Mouse (Mus musculus): ENCODE data around the gene Kcnh4. TPM values are rescaled to one million over a fixed set of nuclear protein-coding genes. Genes with fewer than 3 reads are reported as not detected.

Gene Kcnh4
- polyA plus RNA-seq, 1 experiment, result 25.4 TPM

GRCm38 (mm10) chr11:100724919-100725512 lies 34.7 kb downstream of the Kcnh4 start:
- Histone ChIP-seq H3K4me1 (ENCODE audit: control insufficient read depth, insufficient read depth, low read length) (peaks cover 18% of the 10 kb centered on the region), H3K4me3 (ENCODE audit: insufficient read depth, low read length) (no peak overlapping the region), H3K27ac (ENCODE audit: insufficient read depth, low read length) (peak overlapping the region; percentile 61)
- TF ChIP-seq POLR2A (IDR thresholded peaks at IDR 0.05; ENCODE audit: extremely low read depth, insufficient read depth, low read length) (no peak), CTCF (IDR thresholded peaks at IDR 0.05; ENCODE audit: extremely low read depth, insufficient read depth, low read length) (no peak)

- peaks cover 26% of the 10 kb centered on the region for H3K4me1 ChIP-seq (ENCODE audit: control insufficient read depth, insufficient read depth, low read length)
- TF ChIP-seq POLR2A (IDR thresholded peaks at IDR 0.05; ENCODE audit: extremely low read depth, insufficient read depth, low read length) (no peak), CTCF (IDR thresholded peaks at IDR 0.05; ENCODE audit: extremely low read depth, insufficient read depth, low read length) (no peak)
- H3K27ac ChIP-seq (ENCODE audit: insufficient read depth, low read length), result 0 out of 2 replicates have a peak overlapping the region, but pooled peaks have one; percentile 60
- H3K4me3 ChIP-seq (ENCODE audit: insufficient read depth, low read length), result no peak overlapping the region
Measured at GRCm38 (mm10) chr11:100722493-100723028, 37.2 kb downstream of the Kcnh4 start.

- TF ChIP-seq CTCF (IDR thresholded peaks at IDR 0.05; ENCODE audit: extremely low read depth, insufficient read depth, low read length), result no peak
- TF ChIP-seq POLR2A (IDR thresholded peaks at IDR 0.05; ENCODE audit: extremely low read depth, insufficient read depth, low read length), result no peak
- Histone ChIP-seq H3K4me1 (ENCODE audit: control insufficient read depth, insufficient read depth, low read length) (peaks cover 26% of the 10 kb centered on the region), H3K27ac (ENCODE audit: insufficient read depth, low read length) (peak overlapping the region; percentile 60), H3K4me3 (ENCODE audit: insufficient read depth, low read length) (no peak overlapping the region)
Measured at GRCm38 (mm10) chr11:100721776-100722492, 37.8 kb downstream of the Kcnh4 start.

- no peak overlapping the region for H3K4me3 ChIP-seq (ENCODE audit: insufficient read depth, low read length)
- peaks cover 26% of the 10 kb centered on the region for H3K4me1 ChIP-seq (ENCODE audit: control insufficient read depth, insufficient read depth, low read length)
- TF ChIP-seq CTCF (IDR thresholded peaks at IDR 0.05; ENCODE audit: extremely low read depth, insufficient read depth, low read length) (no peak), POLR2A (IDR thresholded peaks at IDR 0.05; ENCODE audit: extremely low read depth, insufficient read depth, low read length) (no peak)
- H3K27ac ChIP-seq (ENCODE audit: insufficient read depth, low read length), result peak overlapping the region; percentile 68
Measured at GRCm38 (mm10) chr11:100721254-100721653, 38.5 kb downstream of the Kcnh4 start.

- H3K4me3 ChIP-seq (ENCODE audit: insufficient read depth, low read length), result no peak overlapping the region
- H3K4me1 ChIP-seq (ENCODE audit: control insufficient read depth, insufficient read depth, low read length), result peaks cover 26% of the 10 kb centered on the region
- TF ChIP-seq POLR2A (IDR thresholded peaks at IDR 0.05; ENCODE audit: extremely low read depth, insufficient read depth, low read length), result no peak
- TF ChIP-seq CTCF (IDR thresholded peaks at IDR 0.05; ENCODE audit: extremely low read depth, insufficient read depth, low read length), result no peak
- H3K27ac ChIP-seq (ENCODE audit: insufficient read depth, low read length), result peak overlapping the region; percentile 68
Measured at GRCm38 (mm10) chr11:100720345-100720744, 39.4 kb downstream of the Kcnh4 start.

- peaks cover 24% of the 10 kb centered on the region for H3K4me1 ChIP-seq (ENCODE audit: control insufficient read depth, insufficient read depth, low read length)
- no peak for TF ChIP-seq CTCF (IDR thresholded peaks at IDR 0.05; ENCODE audit: extremely low read depth, insufficient read depth, low read length)
- TF ChIP-seq POLR2A (IDR thresholded peaks at IDR 0.05; ENCODE audit: extremely low read depth, insufficient read depth, low read length), result no peak
- H3K27ac ChIP-seq (ENCODE audit: insufficient read depth, low read length), result peak overlapping the region; percentile 45; the same call in 1 of the 2 replicates
- H3K4me3 ChIP-seq (ENCODE audit: insufficient read depth, low read length), result no peak overlapping the region
Measured at GRCm38 (mm10) chr11:100719893-100720292, 39.8 kb downstream of the Kcnh4 start.

GRCm38 (mm10) chr11:100719312-100719711 lies 40.4 kb downstream of the Kcnh4 start:
- peaks cover 24% of the 10 kb centered on the region for H3K4me1 ChIP-seq (ENCODE audit: control insufficient read depth, insufficient read depth, low read length)
- peak overlapping the region; percentile 92; the same call in 1 of the 2 replicates for H3K27ac ChIP-seq (ENCODE audit: insufficient read depth, low read length)
- TF ChIP-seq CTCF (IDR thresholded peaks at IDR 0.05; ENCODE audit: extremely low read depth, insufficient read depth, low read length) (no peak), POLR2A (IDR thresholded peaks at IDR 0.05; ENCODE audit: extremely low read depth, insufficient read depth, low read length) (no peak)
- H3K4me3 ChIP-seq (ENCODE audit: insufficient read depth, low read length), result no peak overlapping the region

GRCm38 (mm10) chr11:100718866-100719265 lies 40.9 kb downstream of the Kcnh4 start:
- Histone ChIP-seq H3K4me1 (ENCODE audit: control insufficient read depth, insufficient read depth, low read length) (peaks cover 24% of the 10 kb centered on the region), H3K4me3 (ENCODE audit: insufficient read depth, low read length) (no peak overlapping the region), H3K27ac (ENCODE audit: insufficient read depth, low read length) (peak overlapping the region; percentile 92; the same call in 1 of the 2 replicates)
- no peak for TF ChIP-seq POLR2A (IDR thresholded peaks at IDR 0.05; ENCODE audit: extremely low read depth, insufficient read depth, low read length)
- no peak for TF ChIP-seq CTCF (IDR thresholded peaks at IDR 0.05; ENCODE audit: extremely low read depth, insufficient read depth, low read length)

- H3K27ac ChIP-seq (ENCODE audit: insufficient read depth, low read length), result no peak overlapping the region
Measured at GRCm38 (mm10) chr11:100718462-100718861, 41.3 kb downstream of the Kcnh4 start.

More at GRCm38 (mm10) chr11:100718462-100718861, 41.3 kb downstream of the Kcnh4 start:
- peaks cover 24% of the 10 kb centered on the region for H3K4me1 ChIP-seq (ENCODE audit: control insufficient read depth, insufficient read depth, low read length)
- no peak for TF ChIP-seq POLR2A (IDR thresholded peaks at IDR 0.05; ENCODE audit: extremely low read depth, insufficient read depth, low read length)
- TF ChIP-seq CTCF (IDR thresholded peaks at IDR 0.05; ENCODE audit: extremely low read depth, insufficient read depth, low read length), result no peak
- H3K4me3 ChIP-seq (ENCODE audit: insufficient read depth, low read length), result no peak overlapping the region

Data from cortical plate, adult 2 months (tissue).